8 mouse cellular contexts compared by ENCODE assay signal in genomic region chr13:51777048-51777737, GRCm38 (mm10). TPM values are rescaled to one million over a fixed set of nuclear protein-coding genes. Genes with fewer than 3 reads are reported as not detected.
A peak's percentile ranks its signal among the peaks of the same experiment; 100 is the strongest.
DNase-seq lines count a peak whose midpoint lies in the region; ATAC-seq and TF ChIP-seq lines count a peak whose summit lies in the region.

No protein-coding gene starts in this region.

- no peaks in the 10 kb centered on the region for H3K4me1 ChIP-seq in hindbrain, embryonic 11.5 days (replicated peaks; ENCODE audit: control insufficient read depth, insufficient read depth, low read length)
- no peaks in the 10 kb centered on the region for H3K4me1 ChIP-seq in stomach, postnatal 0 days (replicated peaks; ENCODE audit: control insufficient read depth, insufficient read depth)

- H3K4me2 ChIP-seq in hindbrain, embryonic 11.5 days (replicated peaks; ENCODE audit: low read depth, low read length): no peak overlapping the region
- H3K4me2 ChIP-seq in stomach, postnatal 0 days (replicated peaks; ENCODE audit: low read depth): no peak overlapping the region

- peak; percentile 53 for ATAC-seq in hindbrain, embryonic 11.5 days (ENCODE audit: low FRiP score)
- ATAC-seq in megakaryocyte-erythroid progenitor cell, adult 5-6 weeks (replicated peaks; ENCODE audit: low FRiP score, low TSS enrichment, poor library complexity, severe bottlenecking): peak; percentile 99
- peak; percentile 75 for ATAC-seq in stomach, postnatal 0 days (ENCODE audit: low FRiP score, low TSS enrichment)

- H3K9me3 ChIP-seq in hindbrain, embryonic 11.5 days (ENCODE audit: control insufficient read depth, low read length): no peaks in the 10 kb centered on the region
- H3K9me3 ChIP-seq in stomach, postnatal 0 days (ENCODE audit: control insufficient read depth, low read length): no peaks in the 10 kb centered on the region

- TF ChIP-seq CTCF in stomach, postnatal 0 days (IDR thresholded peaks at IDR 0.05; ENCODE audit: low read depth): no peak

- no peak overlapping the region for H3K4me3 ChIP-seq in hindbrain, embryonic 11.5 days (ENCODE audit: low read depth, low read length)
- no peak overlapping the region for H3K4me3 ChIP-seq in stomach, postnatal 0 days (ENCODE audit: low read depth, low read length)

- H3K27me3 ChIP-seq in hindbrain, embryonic 11.5 days (ENCODE audit: control insufficient read depth, insufficient read depth, low read length): no peaks in the 10 kb centered on the region
- no peaks in the 10 kb centered on the region for H3K27me3 ChIP-seq in stomach, postnatal 0 days (ENCODE audit: control insufficient read depth, insufficient read depth, low read length)

- TF ChIP-seq EP300 in stomach, postnatal 0 days (optimal IDR thresholded peaks at IDR 0.05): no peak

- H3K36me3 ChIP-seq in hindbrain, embryonic 11.5 days (ENCODE audit: control insufficient read depth, insufficient read depth, low read length): no peaks in the 10 kb centered on the region
- H3K36me3 ChIP-seq in stomach, postnatal 0 days (ENCODE audit: control insufficient read depth, insufficient read depth, low read length): no peaks in the 10 kb centered on the region

- 9% methylated on average over 11 of the region's 11 CpGs for WGBS in hindbrain, embryonic 11.5 days
- 44% methylated on average over 11 of the region's 11 CpGs for WGBS in stomach, postnatal 0 days

- no peak overlapping the region for H3K9ac ChIP-seq in hindbrain, embryonic 11.5 days (ENCODE audit: low read depth, low read length)
- H3K9ac ChIP-seq in stomach, postnatal 0 days (ENCODE audit: low read length): 0 out of 2 replicates have a peak overlapping the region, but pooled peaks have one; percentile 13

- DNase-seq in frontal cortex, postnatal 10 days (ENCODE audit: low spot score in 2 of 2): peak; percentile 67 to 76
- DNase-seq in frontal cortex, postnatal 14 days (ENCODE audit: low spot score in 2 of 2): no peak
- DNase-seq in cerebellum, adult 8-10 months: peak; percentile 91
- peak; percentile 63 to 72 for DNase-seq in frontal cortex, postnatal 36 days (ENCODE audit: low spot score in 2 of 2)
- DNase-seq in hindbrain, embryonic 11.5 days (ENCODE audit: low spot score): no peak
- DNase-seq in layer of hippocampus, adult 8-10 months (ENCODE audit: low spot score in 2 of 2): peak; percentile 80 to 88
- DNase-seq in stomach, postnatal 0 days (ENCODE audit: low spot score): peak; percentile 46

- H3K27ac ChIP-seq in hindbrain, embryonic 11.5 days (ENCODE audit: low read depth, low read length): no peak overlapping the region
- peak overlapping the region; percentile 40 for H3K27ac ChIP-seq in stomach, postnatal 0 days (replicated peaks)

RNA-seq across cellular contexts. Expression of gene Sema4d, which starts 16.4 kb away (rescaled TPM):
- 3.9 and 5.2 TPM in 2 replicates for polyA plus RNA-seq in hindbrain, embryonic 11.5 days (2014; fragmentation: Nextera tagmentation; extraction: Ambion mirVana)
- total RNA-seq in layer of hippocampus, adult 8-10 months (2022): 10 to 100 TPM; 79.8 to 99.9 (median 95.4) TPM
- total RNA-seq in megakaryocyte-erythroid progenitor cell, adult 5-6 weeks (2014; fragmentation: Nextera tagmentation): 38.5 and 38.8 TPM in 2 replicates
- total RNA-seq in megakaryocyte-erythroid progenitor cell, adult 5-6 weeks (2017): 16.0 and 18.0 TPM in 2 replicates
- polyA plus RNA-seq in stomach, postnatal 0 days (2015; fragmentation: Nextera tagmentation; extraction: Ambion mirVana): 6.7 and 8.0 TPM in 2 replicates

Comparison
In these comparisons a context has a peak if more than half of its experiments do, and no peak if none do; other contexts are left out.
1. DNase-seq: peak in frontal cortex, postnatal 10 days (2 of 2), cerebellum, adult 8-10 months (single experiment), frontal cortex, postnatal 36 days (2 of 2), layer of hippocampus, adult 8-10 months (2 of 2) and stomach, postnatal 0 days (single experiment); none in frontal cortex, postnatal 14 days (0 of 2) and hindbrain, embryonic 11.5 days (single experiment).
2. Peak in every context shown above with its lines, with median percentiles within 50 percentile points of each other: ATAC-seq.